Mouse (Mus musculus) olfactory bulb, adult 2 months (tissue): ENCODE results near the gene Gm42791.

Experiments
- CTCF ChIP-seq: fragments of 200-500 bp; IDR thresholded peaks from 2 replicates; pipeline ENCODE4 v1.5.1; 2012; ENCODE audit warnings: low read depth, mild to moderate bottlenecking, low read length, moderate library complexity; ENCODE audit not compliant: insufficient read depth
- POLR2A ChIP-seq: fragments of 200-500 bp; IDR thresholded peaks from 2 replicates; pipeline ENCODE4 v1.6.1; 2012; ENCODE audit warnings: mild to moderate bottlenecking, low read depth, low read length, moderate library complexity; ENCODE audit not compliant: insufficient read depth

DNA sequence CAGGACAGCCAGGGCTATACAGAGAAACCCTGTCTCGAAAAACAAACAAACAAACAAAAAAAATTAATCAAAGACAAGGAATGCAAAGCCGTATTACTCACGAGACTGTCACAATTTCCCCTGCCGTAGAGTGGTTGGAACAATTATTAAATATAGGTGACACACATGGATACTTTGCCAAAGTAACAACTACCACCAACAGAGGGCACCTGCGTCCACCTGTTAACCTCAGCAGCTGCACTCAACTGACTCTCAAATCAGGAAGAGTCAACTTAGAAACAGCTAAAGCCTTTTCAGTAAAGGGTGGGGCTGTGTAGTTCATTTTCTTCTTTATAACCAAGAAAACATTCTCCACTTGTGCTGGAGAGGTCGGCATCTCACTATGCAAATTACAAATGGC is 90.1 kb downstream of the Gm42791 start:
- no peak for TF ChIP-seq CTCF
- TF ChIP-seq POLR2A, result no peak
